Mouse (Mus musculus): ENCODE results near the gene Babam2. TPM values are rescaled to one million over a fixed set of nuclear protein-coding genes. Genes with fewer than 3 reads are reported as not detected.

Gene Babam2
- polyA plus RNA-seq, 1 experiment from 2014 or later = 47.2 TPM

DNA sequence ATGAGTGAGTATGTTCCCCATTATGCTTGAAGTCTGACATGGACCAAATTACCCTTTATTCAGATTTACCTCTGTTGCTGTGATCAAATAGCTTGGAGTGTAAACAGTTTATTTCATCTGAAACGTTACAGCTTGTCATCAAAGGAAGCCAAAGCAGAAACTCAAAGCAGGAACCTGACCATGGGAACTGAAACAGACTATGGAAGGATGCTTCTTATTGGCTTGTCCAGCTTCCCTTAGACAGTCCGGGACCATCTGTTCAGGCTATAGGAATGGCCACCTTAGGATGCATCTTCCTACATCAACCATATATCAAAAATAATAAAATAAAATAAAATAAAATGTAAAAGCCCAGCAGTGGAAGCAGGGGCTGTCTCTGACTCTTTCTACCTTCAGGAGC lies 183.0 kb downstream of the Babam2 start:
- no peaks in the 10 kb centered on the region for H3K4me1 ChIP-seq
- ATAC-seq (ENCODE audit: low FRiP score) = no peak
- no peak overlapping the region for H3K4me2 ChIP-seq
- H3K9ac ChIP-seq = no peak overlapping the region
- H3K9me3 ChIP-seq = no peaks in the 10 kb centered on the region
- H3K27me3 ChIP-seq = no peaks in the 10 kb centered on the region
- WGBS = 77% methylated on average over 2 of the region's 2 CpGs
- no peaks in the 10 kb centered on the region for H3K36me3 ChIP-seq (replicated peaks)
- no peak overlapping the region for H3K4me3 ChIP-seq (replicated peaks)
- H3K27ac ChIP-seq = no peak overlapping the region

DNA sequence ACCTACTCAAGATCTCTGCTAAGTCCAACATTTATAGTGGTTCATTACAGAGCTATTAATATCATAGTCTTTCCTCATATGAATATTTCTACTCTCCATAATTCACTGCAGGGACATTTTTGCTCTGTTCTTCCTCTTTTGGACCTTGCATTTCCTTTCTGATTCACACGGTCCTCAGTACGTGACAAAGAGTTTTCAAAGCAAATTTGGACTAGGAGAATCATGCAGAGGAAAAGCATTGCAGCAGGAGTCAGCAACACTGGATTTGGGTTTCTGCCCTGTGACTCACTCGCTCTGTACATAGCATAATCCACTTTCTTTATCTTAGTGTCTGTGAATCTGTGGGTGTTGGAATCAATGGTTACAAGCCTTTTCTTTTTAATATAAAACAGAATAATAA lies 184.8 kb downstream of the Babam2 start:
- no peak overlapping the region for H3K9ac ChIP-seq
- no peak overlapping the region for H3K4me2 ChIP-seq
- no peak overlapping the region for H3K4me3 ChIP-seq (replicated peaks)
- H3K9me3 ChIP-seq = no peaks in the 10 kb centered on the region
- no peak for ATAC-seq (ENCODE audit: low FRiP score)
- WGBS = 79% methylated on average over 3 of the region's 3 CpGs
- no peaks in the 10 kb centered on the region for H3K27me3 ChIP-seq
- no peaks in the 10 kb centered on the region for H3K4me1 ChIP-seq
- no peaks in the 10 kb centered on the region for H3K36me3 ChIP-seq (replicated peaks)
- no peak overlapping the region for H3K27ac ChIP-seq

DNA sequence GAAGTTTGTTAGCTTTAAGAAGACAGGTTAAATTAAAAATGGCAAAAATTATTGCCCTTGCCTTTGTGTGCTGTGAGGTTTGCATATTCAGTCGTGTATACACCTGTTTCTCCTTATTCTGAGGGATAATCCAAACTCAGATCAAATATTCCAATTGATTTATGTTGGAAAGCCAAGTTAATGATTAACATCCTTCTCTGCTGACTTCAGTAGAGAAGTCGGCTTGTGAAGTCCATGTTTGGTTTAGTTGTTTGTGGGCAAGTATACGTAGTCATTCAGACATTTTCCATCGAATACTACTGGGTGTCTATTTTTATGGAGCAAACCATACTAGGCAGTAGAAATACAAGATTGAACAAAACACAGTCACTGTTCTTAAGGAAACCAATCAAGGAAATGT lies 187.5 kb downstream of the Babam2 start:
- no peak for ATAC-seq (ENCODE audit: low FRiP score)
- Histone ChIP-seq H3K36me3 (replicated peaks) (no peaks in the 10 kb centered on the region), H3K4me3 (replicated peaks) (no peak overlapping the region), H3K4me2 (no peak overlapping the region), H3K27ac (no peak overlapping the region), H3K9me3 (no peaks in the 10 kb centered on the region), H3K27me3 (no peaks in the 10 kb centered on the region), H3K4me1 (no peaks in the 10 kb centered on the region), H3K9ac (no peak overlapping the region)
- 91% methylated on average over 4 of the region's 4 CpGs for WGBS

DNA sequence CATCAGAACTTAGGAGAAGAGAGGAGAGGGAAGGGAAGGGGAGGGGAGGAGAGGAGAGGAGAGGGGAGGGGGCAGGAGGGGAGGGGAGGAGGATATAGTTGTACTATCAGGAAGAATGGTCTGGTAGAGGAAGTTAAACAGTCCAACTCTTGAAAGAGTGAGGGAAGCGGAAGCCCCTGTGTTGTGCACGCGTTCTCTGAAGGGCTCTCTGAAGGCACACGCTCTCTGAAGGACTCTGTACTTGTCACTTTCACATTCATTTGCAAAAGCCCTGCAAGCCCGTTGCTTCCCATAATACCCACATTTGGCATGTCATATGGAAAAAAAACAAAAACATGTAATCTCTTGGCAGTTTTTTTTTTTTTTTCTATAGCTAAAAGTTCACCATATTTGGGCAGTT lies 190.1 kb downstream of the Babam2 start:
- 76% methylated on average over 5 of the region's 5 CpGs for WGBS
- Histone ChIP-seq H3K4me2 (no peak overlapping the region), H3K4me1 (no peaks in the 10 kb centered on the region), H3K9me3 (no peaks in the 10 kb centered on the region), H3K4me3 (replicated peaks) (no peak overlapping the region), H3K9ac (no peak overlapping the region), H3K27ac (no peak overlapping the region), H3K36me3 (replicated peaks) (no peaks in the 10 kb centered on the region), H3K27me3 (no peaks in the 10 kb centered on the region)
- ATAC-seq (ENCODE audit: low FRiP score) = no peak

DNA sequence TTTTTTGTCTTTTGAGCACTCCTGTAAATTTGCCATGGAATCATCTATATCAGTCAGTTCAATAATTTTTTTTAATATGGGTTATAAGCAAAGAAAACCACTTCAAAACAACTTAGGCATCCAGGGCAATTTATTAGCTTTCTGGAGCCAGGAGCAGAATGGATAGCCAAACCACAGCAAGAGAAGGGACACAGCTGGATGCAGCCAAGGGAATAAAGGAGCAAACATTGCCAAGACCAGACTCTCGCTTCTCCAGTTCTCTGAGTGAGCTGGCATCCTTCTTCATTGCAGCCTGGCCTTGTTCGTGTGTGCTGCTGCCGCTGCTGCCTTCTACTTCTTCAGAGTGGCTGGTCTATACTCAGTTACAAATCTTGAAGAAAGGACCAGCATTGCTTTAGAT lies 190.9 kb downstream of the Babam2 start:
- H3K27me3 ChIP-seq = no peaks in the 10 kb centered on the region

DNA sequence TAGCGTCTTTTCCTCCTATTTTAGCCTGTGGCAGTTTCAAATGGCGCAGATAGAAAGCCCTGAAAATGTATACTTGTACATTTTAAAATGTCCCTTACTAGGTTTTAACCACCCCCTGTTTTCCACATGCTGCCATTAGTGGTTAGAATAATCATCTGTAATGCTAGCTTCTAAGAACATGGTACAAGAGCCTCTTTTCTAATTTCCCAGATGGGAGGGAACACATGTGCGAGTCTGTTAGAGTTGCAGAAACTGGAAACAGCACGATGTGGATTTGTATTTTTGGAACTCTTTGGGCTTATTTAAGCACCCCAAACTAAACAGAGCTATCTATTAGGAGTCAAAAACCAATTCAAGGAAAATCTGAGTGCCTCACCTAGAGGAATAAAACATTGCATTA lies 195.1 kb downstream of the Babam2 start:
- H3K36me3 ChIP-seq (replicated peaks) = no peaks in the 10 kb centered on the region
- H3K27ac ChIP-seq = no peak overlapping the region
- no peak for ATAC-seq (ENCODE audit: low FRiP score)
- H3K4me1 ChIP-seq = no peaks in the 10 kb centered on the region
- H3K4me3 ChIP-seq (replicated peaks) = no peak overlapping the region
- H3K9ac ChIP-seq = no peak overlapping the region
- WGBS = 92% methylated on average over 4 of the region's 4 CpGs
- no peak overlapping the region for H3K4me2 ChIP-seq
- no peaks in the 10 kb centered on the region for H3K27me3 ChIP-seq
- no peaks in the 10 kb centered on the region for H3K9me3 ChIP-seq

More for the DNA sequence above, 190.9 kb downstream of the Babam2 start:
- Histone ChIP-seq H3K4me3 (replicated peaks) (no peak overlapping the region), H3K9ac (no peak overlapping the region), H3K4me1 (no peaks in the 10 kb centered on the region), H3K36me3 (replicated peaks) (no peaks in the 10 kb centered on the region), H3K9me3 (no peaks in the 10 kb centered on the region), H3K4me2 (no peak overlapping the region), H3K27ac (no peak overlapping the region)
- no peak for ATAC-seq (ENCODE audit: low FRiP score)
- WGBS = 82% methylated on average over 3 of the region's 3 CpGs

DNA sequence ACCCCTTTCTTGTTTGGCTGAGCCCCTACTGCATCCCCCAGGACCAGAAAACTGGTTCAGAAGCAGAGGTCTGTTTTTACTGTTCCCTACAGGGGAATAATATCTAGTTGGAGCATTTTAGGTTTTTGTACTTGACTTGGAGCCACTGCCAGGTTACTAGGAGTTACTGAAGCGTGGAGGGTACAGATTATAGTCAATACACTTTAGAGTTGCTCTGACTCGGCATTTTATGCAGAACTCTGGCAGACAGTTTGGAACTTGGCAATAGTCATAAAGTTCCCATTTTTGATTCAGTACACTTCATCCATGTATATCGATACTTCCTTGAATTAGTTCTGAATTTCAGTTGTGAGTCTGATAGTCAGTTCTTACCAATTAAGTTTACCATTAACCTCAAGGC lies 202.4 kb downstream of the Babam2 start:
- WGBS = 89% methylated on average over 3 of the region's 3 CpGs
- H3K4me2 ChIP-seq = no peak overlapping the region
- no peak overlapping the region for H3K4me3 ChIP-seq (replicated peaks)
- no peaks in the 10 kb centered on the region for H3K36me3 ChIP-seq (replicated peaks)
- H3K27ac ChIP-seq = no peak overlapping the region
- H3K4me1 ChIP-seq = no peaks in the 10 kb centered on the region
- ATAC-seq (ENCODE audit: low FRiP score) = no peak
- H3K9ac ChIP-seq = no peak overlapping the region
- H3K9me3 ChIP-seq = no peaks in the 10 kb centered on the region
- H3K27me3 ChIP-seq = no peaks in the 10 kb centered on the region

DNA sequence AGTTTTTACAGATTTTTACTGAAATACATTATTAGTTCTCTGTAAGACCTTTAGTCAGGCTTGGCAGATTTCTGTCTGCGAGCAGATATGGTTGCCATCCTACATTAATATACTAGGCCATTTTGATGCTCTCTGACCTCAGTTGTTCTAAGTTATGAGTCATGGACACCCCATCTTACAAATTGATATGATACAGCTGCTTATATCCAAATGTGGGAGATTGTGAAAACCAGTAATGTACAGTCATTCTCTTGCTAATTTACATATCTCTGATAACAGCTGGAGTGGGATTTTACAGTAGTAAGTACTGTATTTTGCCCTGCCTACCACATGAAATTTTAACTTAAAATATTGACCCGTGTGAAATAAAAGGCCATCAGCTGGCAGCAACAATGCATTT lies 204.7 kb downstream of the Babam2 start:
- Histone ChIP-seq H3K36me3 (replicated peaks) (no peaks in the 10 kb centered on the region), H3K27me3 (no peaks in the 10 kb centered on the region), H3K27ac (no peak overlapping the region), H3K9ac (no peak overlapping the region), H3K4me3 (replicated peaks) (no peak overlapping the region), H3K4me2 (no peak overlapping the region), H3K4me1 (no peaks in the 10 kb centered on the region), H3K9me3 (no peaks in the 10 kb centered on the region)
- WGBS = 82% methylated on average over 2 of the region's 2 CpGs
- no peak for ATAC-seq (ENCODE audit: low FRiP score)

DNA sequence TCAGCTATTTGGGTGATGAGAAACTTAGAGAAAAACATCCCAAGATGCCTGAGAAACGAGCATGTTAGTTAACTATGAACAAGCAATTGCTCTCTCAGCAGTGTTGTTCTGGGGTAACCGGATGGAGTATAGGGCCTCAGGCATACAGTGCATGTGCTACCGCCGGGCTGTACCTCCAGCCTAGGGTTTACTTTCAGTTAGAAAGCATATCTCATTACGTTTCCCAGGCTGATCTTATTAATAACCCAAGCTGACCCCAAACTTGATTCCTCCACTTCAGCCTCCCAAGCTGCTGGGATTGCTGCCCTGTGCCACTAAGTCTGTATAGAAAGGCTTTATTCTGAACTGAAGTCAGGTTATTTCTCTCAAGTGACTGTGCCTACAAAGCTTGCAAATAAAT lies 205.4 kb downstream of the Babam2 start:
- Histone ChIP-seq H3K27ac (no peak overlapping the region), H3K4me2 (no peak overlapping the region), H3K4me1 (no peaks in the 10 kb centered on the region), H3K9ac (no peak overlapping the region), H3K9me3 (no peaks in the 10 kb centered on the region), H3K27me3 (no peaks in the 10 kb centered on the region), H3K4me3 (replicated peaks) (no peak overlapping the region), H3K36me3 (replicated peaks) (no peaks in the 10 kb centered on the region)
- ATAC-seq (ENCODE audit: low FRiP score) = no peak
- WGBS = 83% methylated on average over 5 of the region's 5 CpGs

DNA sequence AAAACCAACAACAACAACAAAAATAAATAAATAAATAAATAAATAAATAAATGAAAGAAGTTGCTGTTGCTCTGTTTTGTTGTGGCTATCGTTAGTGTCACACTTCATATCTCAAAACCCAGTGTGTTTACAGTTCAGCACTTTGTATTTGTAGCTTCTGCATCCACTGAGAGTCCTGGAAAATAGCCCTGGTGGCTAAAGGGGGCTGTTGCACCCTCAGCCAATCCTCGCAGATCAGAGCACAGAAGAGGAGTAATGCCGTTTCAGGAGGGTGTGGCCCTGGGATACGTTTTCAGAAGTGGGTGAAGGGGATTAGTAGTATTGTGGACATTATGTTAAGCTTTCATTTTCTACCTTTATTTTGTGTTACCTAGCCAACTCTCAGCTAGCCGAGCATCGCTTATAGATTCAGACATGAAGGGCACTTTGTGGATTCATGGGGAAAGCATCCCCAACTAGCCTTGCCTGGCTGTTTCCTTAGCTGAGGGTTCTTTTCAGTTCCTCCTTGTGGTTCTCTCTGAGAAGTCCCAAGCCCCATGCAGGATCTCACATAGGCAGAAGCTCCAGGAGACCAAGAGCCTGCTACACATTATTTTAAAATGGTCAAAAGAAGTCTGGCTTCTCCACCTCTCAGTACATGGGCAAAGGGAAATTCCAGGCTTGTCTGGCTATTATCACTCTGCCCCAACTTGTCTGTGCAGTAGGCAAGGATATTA lies 207.6 kb downstream of the Babam2 start:
- 75% methylated on average over 6 of the region's 6 CpGs for WGBS
- H3K4me3 ChIP-seq (replicated peaks) = no peak overlapping the region

DNA sequence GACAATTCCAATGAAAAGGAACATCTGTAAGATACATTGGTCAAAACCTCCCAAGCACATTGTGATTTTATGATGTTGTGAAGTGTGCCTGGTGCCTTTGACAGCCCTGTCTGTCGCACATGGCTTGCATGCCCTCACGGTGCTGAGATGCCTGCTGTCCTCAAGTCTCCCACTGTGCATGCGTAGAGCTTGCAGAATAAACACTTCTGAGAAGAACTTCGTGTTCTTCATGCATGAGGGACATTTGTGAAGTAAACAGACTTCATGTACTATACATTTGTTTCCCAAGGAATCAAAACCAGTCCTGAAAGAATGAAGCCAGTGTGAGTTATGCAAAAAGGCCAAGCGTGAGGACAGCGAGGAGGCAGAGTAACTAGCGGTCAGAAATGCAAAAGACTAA lies 208.3 kb downstream of the Babam2 start:
- Histone ChIP-seq H3K4me2 (no peak overlapping the region), H3K36me3 (replicated peaks) (no peaks in the 10 kb centered on the region), H3K27me3 (no peaks in the 10 kb centered on the region), H3K9me3 (no peaks in the 10 kb centered on the region), H3K4me1 (no peaks in the 10 kb centered on the region), H3K9ac (no peak overlapping the region), H3K27ac (no peak overlapping the region), H3K4me3 (replicated peaks) (no peak overlapping the region)
- no peak for ATAC-seq (ENCODE audit: low FRiP score)
- WGBS = 85% methylated on average over 7 of the region's 7 CpGs

More for the DNA sequence above, 207.6 kb downstream of the Babam2 start:
- no peak overlapping the region for H3K27ac ChIP-seq
- no peaks in the 10 kb centered on the region for H3K4me1 ChIP-seq
- no peak for ATAC-seq (ENCODE audit: low FRiP score)
- H3K9me3 ChIP-seq = no peaks in the 10 kb centered on the region
- H3K9ac ChIP-seq = no peak overlapping the region
- no peak overlapping the region for H3K4me2 ChIP-seq
- H3K27me3 ChIP-seq = no peaks in the 10 kb centered on the region
- no peaks in the 10 kb centered on the region for H3K36me3 ChIP-seq (replicated peaks)

DNA sequence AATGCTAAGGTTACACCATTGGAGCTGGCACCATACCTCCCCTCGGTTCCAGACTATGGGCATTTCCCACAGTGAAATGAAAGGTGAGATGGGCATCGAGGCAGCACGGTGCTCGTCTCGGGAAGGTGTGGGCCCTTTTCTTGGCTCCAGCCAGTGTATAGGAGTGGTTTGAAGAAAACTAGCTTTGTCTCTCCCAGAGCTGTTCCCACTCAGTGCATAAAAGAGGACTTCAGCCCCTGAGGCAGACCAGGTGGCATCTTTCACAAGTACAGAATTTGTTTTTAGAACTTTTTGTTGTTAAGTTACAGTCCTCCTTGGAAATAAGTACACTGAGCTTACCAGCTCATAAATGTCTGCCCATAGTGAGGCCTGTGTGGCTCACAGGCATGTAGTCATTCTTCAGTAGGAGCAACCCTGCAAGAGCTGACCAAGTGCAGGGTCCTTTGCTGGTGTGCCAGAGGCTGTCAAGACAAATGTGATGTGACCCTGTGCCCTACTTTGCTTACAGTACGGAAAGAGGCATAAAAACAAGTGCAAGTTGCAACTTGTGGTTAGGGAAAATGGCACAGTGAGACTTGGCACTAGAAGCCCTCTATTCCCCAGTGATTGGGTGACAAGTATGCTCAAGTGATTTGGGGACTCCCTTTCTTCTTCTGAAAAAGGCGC lies 208.9 kb downstream of the Babam2 start:
- Histone ChIP-seq H3K27ac (no peak overlapping the region), H3K36me3 (replicated peaks) (no peaks in the 10 kb centered on the region), H3K4me2 (no peak overlapping the region), H3K9ac (no peak overlapping the region), H3K27me3 (no peaks in the 10 kb centered on the region), H3K9me3 (no peaks in the 10 kb centered on the region), H3K4me1 (no peaks in the 10 kb centered on the region), H3K4me3 (replicated peaks) (no peak overlapping the region)
- no peak for ATAC-seq (ENCODE audit: low FRiP score)
- 92% methylated on average over 7 of the region's 7 CpGs for WGBS

DNA sequence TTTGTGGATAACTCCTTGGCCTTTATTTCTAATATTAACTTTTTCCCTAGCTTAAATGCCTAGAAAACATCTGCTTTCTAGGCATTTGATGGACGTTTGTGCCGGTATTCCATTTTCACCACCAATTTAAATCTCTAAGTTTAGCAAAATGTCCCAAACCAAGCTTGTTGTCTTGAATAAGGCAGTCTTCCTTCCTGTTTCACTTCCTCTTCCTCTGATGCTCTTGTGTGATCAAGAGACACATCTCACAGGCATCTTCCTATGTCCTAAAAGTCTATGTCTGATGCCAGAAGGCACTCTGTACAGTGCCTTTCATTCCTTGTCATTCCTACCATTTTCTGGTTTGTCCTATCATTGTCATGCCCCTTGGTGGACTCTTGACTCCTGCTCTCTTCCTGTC lies 210.5 kb downstream of the Babam2 start:
- ATAC-seq (ENCODE audit: low FRiP score) = no peak
- Histone ChIP-seq H3K4me3 (replicated peaks) (no peak overlapping the region), H3K27me3 (no peaks in the 10 kb centered on the region), H3K9me3 (no peaks in the 10 kb centered on the region), H3K36me3 (replicated peaks) (no peaks in the 10 kb centered on the region), H3K4me1 (no peaks in the 10 kb centered on the region), H3K9ac (no peak overlapping the region), H3K27ac (no peak overlapping the region), H3K4me2 (no peak overlapping the region)
- WGBS = 91% methylated on average over 2 of the region's 2 CpGs

All from forebrain, embryonic 12.5 days (tissue).